Mouse (Mus musculus) ovary, adult 18-20 months (tissue): ENCODE results near the gene Arhgap40.

Experiments
- DNase-seq: peaks from one replicate; pipeline ENCODE4 v3.0.0; 2022; ENCODE audit warnings: low spot score, mixed read lengths

The Arhgap40 gene

DNA sequence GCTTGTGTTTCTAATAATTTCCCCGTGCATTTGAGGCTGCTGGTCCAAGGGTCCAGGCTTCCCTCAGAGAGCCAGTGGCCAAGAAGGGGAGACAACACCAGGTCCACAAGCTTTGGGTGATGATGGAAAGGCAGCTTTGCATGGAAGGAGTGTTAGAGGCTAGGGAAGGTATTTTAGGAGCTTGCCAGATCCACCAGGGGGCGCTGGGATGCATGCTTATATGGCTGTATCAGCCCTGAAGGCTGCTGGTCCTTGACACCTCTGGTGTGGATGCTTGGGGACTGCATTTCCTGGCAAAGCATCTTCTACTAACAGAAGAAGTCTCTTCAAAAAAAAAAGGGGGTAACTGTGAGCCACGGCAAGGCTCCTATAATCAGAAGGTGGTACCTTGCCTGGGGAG is 37.5 kb downstream of the Arhgap40 start:
- peak; percentile 31 for DNase-seq

DNA sequence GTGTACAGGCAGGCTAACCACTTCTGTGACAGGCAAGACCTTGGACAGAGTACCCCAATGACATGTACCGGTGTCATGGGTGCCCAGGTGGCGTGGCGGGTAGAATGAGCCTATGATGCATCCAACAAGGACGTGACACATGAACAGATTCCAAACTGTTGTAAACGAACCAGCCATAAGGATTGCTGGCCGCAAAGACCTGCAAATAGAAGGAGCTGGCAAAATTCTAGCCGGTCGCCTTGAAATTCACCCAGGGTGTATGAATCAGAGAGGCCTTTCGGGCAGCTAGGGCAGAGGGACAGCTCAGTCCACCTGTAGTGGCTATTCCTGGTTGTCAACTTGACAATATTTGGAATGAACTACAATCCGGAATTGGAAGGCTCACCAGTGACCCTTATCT is 41.8 kb downstream of the Arhgap40 start:
- DNase-seq: no peak

DNA sequence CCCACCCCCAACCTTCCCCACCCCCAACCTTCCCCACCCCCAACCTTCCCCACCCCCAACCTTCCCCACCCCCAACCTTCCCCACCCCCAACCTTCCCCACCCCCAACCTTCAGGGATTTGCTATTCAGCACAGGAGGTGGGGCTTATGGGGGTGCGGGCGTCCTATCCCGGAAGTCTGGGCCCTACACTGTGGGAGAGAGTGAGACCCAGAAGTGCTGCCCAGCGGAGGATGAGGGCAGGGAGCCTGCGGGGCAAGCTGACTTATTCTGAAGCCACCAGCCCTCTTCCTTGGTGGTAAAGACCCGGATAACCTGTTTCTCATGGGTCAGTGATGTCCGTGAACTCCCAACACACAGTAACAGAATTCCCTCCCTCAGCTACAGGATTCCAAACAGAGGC is 42.7 kb downstream of the Arhgap40 start:
- DNase-seq: peak; percentile 36

DNA sequence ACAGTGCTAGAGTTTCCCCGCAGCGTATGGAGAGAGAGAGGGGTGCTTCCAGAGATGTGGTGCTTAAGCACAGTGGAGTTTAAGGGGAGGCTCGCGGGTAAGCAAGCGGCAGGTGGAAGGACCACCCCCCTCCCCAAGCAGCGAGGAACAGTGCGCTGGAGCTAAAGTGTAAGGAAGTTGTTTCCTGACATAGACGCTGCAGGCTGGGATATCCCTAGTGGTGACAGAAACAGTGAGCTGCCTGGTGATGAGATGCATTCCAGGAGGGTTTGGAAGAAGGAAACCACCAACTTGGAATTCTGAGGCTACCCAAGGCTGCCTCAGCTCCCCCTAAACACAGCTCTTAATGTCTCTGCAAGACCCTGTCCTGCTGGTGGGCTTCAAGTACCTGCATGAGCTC is 43.2 kb downstream of the Arhgap40 start:
- DNase-seq: no peak

DNA sequence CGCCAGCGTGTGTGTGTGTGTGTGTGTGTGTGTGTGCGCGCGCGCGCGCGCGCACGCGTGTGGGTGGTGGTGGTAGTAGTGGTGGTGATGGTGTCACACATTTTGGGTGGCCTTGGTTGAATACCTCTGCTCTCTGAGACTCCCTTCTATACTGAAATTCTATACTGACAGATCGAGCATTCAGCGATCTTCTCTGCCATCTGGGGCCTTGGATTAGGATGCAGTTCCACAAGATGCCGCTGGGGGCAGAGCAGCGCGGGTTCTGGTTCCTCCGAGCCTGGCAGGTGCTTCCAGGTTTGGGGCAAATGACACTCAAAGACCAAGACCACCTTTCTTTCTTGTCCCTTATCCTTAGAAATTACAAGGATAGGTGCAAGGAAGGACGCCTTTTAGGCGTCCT is 43.6 kb downstream of the Arhgap40 start:
- no peak for DNase-seq

DNA sequence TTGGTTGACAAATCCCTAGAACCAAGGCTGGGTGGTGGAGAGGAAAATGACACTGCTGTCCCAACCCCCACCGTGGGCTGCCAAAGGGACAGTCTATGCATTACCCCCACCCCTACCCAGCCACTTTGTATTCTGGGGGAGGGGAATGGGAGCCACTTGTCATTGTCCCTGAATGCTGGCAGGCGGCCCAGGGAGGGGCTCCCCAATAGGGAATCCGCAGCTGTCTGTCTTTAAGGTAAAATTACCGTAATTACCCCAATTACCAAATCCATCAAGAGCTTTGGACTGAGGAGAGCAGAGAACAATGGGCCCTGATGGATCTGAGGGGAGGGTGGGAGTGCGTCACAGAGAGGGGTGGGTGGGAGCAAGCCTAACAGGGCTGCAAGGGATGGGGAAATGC is 44.2 kb downstream of the Arhgap40 start:
- DNase-seq: no peak

DNA sequence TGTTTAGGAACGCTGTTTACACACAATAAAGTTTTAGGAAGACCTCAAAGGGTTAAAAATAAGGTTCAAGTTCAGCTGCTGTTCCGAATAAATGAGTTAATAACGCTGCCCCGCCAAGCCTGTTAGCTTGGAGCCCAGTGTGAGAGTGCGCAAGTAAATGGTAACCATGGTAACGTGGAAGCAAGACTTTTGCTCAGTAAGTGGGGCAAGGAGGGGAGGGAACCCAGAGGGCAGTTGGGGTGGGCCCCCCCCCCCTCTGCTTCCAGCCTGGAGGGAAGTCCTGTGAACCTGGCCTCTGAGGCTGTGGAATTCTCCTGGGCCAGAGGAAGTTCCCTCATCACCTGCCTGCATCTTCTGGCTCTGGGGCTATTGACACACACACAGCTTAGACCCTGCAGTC is 47.3 kb downstream of the Arhgap40 start:
- DNase-seq: no peak

DNA sequence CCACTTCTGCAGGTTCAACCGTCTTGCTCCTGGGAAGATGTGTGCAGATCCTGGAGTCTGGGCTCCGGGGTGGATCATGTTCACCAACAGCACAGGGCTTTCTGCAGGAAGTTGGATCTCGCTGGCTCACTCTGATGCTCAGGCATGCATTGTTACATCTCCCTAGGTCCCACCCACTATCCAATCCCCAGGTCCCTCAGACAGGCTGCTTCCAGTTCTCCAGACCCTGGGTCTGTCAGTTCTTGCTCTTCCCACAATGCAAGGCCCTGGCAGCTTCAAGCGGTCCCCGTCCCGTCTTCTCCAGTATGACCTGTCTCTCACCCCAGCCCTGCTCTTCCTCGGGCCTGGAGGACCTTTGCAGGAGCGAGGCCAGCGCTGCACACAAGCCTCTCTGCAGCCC is 48.2 kb downstream of the Arhgap40 start:
- no peak for DNase-seq

DNA sequence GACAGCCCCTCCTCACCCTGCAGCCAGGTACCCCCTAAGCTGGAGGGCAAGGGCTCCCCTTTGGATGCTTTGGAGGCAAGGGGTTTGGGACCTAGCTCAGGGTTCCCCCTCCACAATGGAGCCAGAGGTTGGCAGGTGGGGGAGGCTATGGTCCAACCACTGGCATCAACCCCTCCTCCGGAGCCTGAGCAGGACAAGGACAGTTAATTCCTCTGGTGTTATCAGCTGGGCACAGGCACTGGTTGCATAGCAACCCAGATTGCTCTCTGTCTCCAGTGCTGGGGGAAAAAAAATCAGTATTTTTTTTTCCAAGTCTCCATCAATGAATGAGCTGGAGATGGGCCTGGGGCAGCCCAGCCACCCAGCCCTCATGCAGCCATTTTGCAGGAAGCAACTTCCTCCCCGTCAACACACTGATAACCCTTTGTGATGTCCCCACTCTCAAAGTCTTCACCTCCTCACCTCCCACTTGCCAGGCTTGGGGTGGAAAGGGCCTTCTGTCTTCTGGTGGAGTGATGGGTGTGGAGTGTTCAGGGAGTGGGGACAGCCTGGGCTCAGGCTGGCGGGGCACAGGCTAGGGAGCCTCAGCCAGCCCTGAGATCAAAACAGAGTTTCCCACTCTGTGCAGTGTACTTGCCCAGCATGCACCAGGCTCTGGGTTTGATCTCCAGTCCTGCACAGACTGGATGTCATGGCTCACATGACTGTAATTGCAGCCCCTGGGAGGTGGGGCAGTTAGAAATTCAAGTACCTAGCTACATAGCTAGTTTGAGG is 49.0 kb downstream of the Arhgap40 start:
- no peak for DNase-seq

DNA sequence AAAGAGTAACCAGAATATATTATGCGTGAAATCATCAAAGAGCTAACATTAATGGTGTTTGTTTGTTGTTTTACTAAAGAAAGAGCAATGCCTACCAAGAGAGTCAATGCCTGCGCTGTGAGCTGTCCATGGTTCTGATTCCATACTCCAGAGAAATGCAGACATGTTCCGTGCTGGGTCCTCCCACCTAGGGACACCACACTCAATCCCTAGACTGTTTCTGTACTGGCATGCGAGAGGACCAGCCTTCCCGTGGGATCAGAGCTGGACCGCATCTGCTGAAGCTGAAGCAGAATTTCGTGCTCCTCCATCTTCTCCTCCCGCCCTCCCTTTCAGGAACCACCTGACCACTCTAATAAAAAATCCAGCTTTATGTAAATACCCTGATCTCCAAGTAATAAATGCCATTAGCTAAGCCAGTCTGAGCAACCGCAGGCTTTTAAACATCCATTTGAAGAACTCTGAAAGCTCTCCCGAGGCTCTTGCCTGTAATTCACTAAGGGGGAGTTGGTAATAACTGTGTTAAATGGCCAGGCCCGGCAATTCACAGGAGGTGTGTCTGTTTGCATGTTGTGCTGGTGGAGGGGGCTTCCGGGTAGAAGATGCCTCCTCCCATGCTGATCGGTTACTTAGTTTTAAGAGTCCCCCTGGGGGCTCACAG is 58.0 kb downstream of the Arhgap40 start:
- DNase-seq: peak; percentile 32

DNA sequence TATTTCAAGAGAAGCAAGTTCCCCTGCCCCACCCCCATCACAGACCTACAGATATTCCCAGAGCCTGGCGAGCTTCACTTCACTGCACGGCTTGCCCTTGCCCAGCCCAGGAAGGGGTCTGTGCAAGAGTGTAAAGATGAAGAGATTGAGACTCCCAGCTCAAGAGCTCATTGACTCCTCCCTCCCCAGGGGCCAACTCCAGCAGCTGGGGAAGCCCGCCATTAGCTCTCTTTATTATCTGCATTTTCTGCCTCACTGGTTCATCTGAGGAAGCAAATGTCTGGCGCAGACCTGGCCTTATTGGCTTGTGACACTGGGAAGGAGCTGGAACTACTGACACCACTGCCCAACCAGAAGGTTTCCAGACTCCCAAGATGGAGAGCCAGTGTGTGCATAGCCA is 67.4 kb downstream of the Arhgap40 start:
- no peak for DNase-seq

DNA sequence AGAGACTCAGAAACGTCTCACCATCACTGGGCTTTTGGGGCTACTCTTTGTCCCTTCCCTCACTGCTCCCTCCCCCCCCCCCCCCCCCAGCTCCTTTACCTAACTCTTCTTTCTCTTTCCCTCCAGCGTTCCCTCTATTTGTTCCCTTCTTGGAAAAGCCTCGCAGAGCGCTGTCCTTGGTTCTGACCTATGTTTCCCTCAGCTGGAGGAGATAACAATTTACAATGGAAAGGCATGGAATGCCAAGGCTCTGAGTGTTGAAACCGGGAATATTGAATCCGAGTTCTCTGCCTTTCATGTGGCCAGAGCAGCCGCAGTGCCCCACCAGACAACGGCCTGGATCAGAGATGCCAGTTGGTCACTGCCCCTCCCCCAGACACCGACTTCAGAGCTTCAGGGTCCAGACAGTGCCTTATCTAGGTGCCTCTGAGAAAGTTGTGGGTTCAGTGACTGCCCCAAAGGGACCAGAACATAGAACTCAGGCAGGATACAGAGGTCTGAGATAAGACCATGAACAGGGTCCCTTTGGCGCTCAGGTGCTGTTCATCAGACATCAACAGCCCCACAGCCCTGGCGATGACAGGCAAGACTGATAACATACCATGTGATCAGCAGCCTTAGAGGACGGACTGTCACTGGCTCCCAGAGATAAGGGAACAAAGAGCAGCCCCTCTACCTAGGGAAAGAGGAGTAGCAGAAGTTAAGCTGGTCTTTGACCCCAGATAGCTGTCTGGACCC is 72.2 kb downstream of the Arhgap40 start:
- DNase-seq: peak; percentile 8

DNA sequence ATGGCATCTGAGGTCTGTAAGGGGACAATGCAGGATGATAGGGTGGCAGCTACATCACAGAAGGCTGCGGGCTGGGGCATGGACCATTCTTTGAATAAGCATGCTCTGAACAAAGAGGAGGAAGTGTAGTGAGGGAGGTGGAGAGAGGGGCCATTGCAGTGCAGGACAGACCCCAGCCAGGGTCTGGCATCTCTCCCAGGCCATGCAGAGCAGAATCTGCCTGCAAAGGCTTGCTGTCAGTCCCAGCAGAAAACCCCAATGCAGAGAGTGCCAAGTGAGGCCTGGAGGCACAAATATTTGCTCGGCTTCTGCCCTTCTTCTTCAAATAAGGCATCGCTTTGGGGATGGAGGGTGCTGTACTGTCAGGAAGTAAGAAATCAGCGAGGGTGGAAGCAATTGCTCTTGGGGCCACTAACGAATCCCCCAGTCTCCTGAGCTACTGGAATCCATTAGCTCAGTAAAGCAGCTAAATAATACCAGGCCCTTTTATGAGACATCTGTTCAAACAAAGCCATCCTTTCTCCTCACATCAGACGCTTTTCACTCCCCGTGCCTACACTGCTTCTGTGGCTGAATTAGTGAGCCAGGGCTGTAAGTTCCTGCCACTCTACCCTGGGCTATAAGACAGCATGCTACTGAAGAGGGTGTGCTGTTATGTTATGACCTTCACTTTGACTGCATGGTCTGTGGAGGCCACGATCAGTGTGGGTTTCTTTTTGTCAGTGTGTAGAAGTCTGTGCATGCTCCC is 76.1 kb downstream of the Arhgap40 start:
- no peak for DNase-seq

DNA sequence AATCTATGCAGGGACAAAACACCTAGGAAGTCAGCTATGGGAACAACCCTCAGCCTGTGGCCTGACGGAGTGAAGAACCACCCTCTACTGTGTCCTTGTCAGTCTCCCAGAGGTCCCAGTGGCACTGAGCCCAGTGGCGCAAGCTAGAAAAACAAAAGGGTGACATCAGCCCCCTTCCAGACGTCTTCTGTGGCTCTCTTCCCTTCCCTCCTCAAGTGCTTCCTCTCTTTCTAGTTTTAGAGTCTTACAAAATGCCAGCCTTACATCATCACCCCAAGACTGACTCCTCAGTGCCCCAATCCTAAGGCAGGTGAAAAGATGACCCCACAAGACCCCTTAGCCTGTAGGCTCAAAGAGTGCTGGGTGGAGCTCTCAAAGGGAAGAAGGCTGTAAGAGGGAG is 77.9 kb downstream of the Arhgap40 start:
- DNase-seq: no peak

DNA sequence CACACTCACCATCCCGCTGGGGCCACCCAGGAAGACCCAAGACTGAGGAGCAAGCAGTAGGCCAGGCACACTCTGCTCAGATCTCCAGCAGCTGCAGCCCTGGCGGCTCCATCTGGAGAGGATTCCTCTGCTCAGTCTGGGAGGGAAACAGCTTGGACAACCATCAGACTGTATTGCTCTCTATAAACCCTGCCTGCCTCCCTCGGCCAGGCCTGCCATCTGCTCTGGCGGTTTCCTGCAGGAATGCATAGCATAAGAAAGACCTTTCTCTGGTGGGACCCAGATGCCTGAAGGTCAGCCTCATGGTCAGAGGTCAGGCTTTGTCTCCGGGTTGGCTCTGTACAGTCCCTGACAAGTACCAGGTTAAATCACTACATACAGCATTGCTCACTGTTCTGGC is 78.7 kb downstream of the Arhgap40 start:
- no peak for DNase-seq

DNA sequence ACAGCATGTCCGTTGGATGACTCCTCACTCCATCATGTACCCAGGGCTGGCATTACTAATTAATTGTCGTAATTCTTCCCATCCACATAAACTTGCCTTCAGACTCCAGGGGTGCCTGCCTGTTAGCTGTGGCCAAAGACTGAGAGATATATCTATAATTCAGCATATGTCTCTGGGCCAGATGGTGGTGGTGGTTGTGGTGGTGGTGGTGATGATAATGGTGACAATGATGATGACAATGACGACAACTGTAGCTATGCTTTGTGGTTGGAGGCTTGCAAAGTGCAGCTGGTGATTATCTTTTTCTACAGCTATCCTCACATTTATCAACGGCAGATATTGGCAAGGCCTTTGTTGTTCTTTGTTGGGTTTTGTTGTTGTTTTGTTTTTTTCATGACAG is 80.8 kb downstream of the Arhgap40 start:
- DNase-seq: no peak

DNA sequence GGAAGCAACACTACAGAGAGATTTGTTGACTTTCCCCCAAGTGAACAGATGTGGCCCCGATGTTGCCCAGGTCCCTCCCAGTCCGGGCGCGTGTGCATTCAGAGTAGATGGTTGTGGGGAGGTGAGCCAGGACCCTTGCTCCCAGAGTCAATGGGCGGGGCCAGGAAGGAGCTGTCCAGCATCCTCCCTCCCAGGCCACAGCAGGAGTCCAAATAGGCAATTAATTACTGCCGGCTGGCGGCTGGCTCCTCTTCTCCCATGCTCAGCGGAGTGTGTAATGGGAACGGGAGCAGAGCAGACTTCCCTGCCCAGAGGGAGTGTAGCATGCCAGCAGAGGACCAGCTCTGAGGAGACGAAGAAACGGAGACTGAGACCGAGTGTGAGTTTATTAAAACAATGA is 82.5 kb downstream of the Arhgap40 start:
- no peak for DNase-seq

DNA sequence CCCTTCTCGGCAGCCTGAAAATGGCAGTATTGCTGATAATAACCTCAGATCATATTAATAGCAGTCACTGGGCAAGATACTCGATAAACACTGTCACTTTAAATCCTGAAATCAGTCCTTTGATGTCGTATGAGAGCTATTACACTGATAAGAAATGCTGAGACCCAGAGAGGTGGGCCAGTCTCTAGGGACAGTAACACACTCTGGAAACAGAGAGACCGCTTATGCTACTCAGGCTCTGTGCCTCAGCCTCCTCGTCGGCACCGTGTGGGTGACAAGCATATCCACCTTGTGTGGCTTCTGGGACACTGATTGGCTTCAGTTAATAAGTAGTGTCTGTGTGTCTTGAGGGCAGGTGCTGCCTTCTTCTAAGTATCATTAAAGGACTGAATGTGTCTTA is 83.0 kb downstream of the Arhgap40 start:
- no peak for DNase-seq

DNA sequence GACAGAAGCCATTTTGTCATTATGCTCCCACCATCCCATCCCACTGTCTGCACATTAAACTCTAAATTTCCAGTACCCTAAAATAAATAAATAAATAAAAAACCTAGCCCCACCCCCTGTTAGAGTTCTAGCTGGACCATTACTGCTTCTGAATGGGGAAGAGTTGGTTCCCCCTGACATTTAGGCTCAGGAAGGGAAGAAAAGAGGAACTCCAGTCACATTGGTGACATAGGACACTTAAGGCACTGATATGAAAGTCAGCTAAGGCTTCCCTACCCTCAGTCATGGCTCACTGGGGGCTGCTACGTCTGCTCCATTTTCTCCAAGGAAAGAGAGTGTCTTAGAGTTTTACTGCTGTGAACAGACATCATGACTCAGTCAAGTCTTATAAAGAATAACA is 84.2 kb downstream of the Arhgap40 start:
- DNase-seq: no peak
